Mouse (Mus musculus): ENCODE data around the gene Cyb561. TPM values are rescaled to one million over a fixed set of nuclear protein-coding genes. Genes with fewer than 3 reads are reported as not detected.

Cyb561 gene
- polyA plus RNA-seq, 1 experiment from 2014 or later, result 0.79 TPM

- Histone ChIP-seq H3K4me3 (ENCODE audit: low read depth, low read length) (no peak overlapping the region), H3K36me3 (ENCODE audit: control insufficient read depth, insufficient read depth) (no peaks in the 10 kb centered on the region), H3K27ac (ENCODE audit: low read length) (no peak overlapping the region), H3K27me3 (ENCODE audit: control insufficient read depth, insufficient read depth, low read depth, low read length) (peaks cover 24% of the 10 kb centered on the region), H3K9me3 (replicated peaks; ENCODE audit: control insufficient read depth, low read length) (no peaks in the 10 kb centered on the region), H3K4me2 (ENCODE audit: low read depth, low read length) (no peak overlapping the region), H3K9ac (ENCODE audit: low read depth, low read length) (no peak overlapping the region), H3K4me1 (ENCODE audit: control insufficient read depth, low read depth, low read length) (peaks cover 9% of the 10 kb centered on the region)
- ATAC-seq (ENCODE audit: low read depth), result no peak
- 14% methylated on average over 11 of the region's 11 CpGs for WGBS (ENCODE audit: insufficient replicate concordance)
These were observed 6.4 kb downstream of the Cyb561 start for GRCm38 (mm10) chr11:105946694-105947154.

GRCm38 (mm10) chr11:105944770-105945672 is 8.1 kb downstream of the Cyb561 start:
- Histone ChIP-seq H3K4me1 (ENCODE audit: control insufficient read depth, low read depth, low read length) (peaks cover 9% of the 10 kb centered on the region), H3K36me3 (ENCODE audit: control insufficient read depth, insufficient read depth) (no peaks in the 10 kb centered on the region), H3K4me3 (ENCODE audit: low read depth, low read length) (peak overlapping the region; percentile 65; the same call in 1 of the 2 replicates), H3K4me2 (ENCODE audit: low read depth, low read length) (peak overlapping the region; percentile 89), H3K9me3 (replicated peaks; ENCODE audit: control insufficient read depth, low read length) (no peaks in the 10 kb centered on the region), H3K27me3 (ENCODE audit: control insufficient read depth, insufficient read depth, low read depth, low read length) (peaks cover 31% of the 10 kb centered on the region), H3K27ac (ENCODE audit: low read length) (no peak overlapping the region), H3K9ac (ENCODE audit: low read depth, low read length) (no peak overlapping the region)
- WGBS (ENCODE audit: insufficient replicate concordance), result 61% methylated on average over 16 of the region's 16 CpGs
- no peak for ATAC-seq (ENCODE audit: low read depth)

- Histone ChIP-seq H3K36me3 (ENCODE audit: control insufficient read depth, insufficient read depth) (no peaks in the 10 kb centered on the region), H3K9me3 (replicated peaks; ENCODE audit: control insufficient read depth, low read length) (no peaks in the 10 kb centered on the region), H3K27me3 (ENCODE audit: control insufficient read depth, insufficient read depth, low read depth, low read length) (peaks cover 31% of the 10 kb centered on the region), H3K9ac (ENCODE audit: low read depth, low read length) (peak overlapping the region; percentile 50), H3K27ac (ENCODE audit: low read length) (no peak overlapping the region), H3K4me1 (ENCODE audit: control insufficient read depth, low read depth, low read length) (peaks cover 9% of the 10 kb centered on the region), H3K4me2 (ENCODE audit: low read depth, low read length) (peak overlapping the region; percentile 89), H3K4me3 (ENCODE audit: low read depth, low read length) (peak overlapping the region; percentile 65)
- peak; percentile 73 for ATAC-seq (ENCODE audit: low read depth)
- WGBS (ENCODE audit: insufficient replicate concordance), result under 1% methylated on average over 58 of the region's 59 CpGs
These were observed 9.0 kb downstream of the Cyb561 start for GRCm38 (mm10) chr11:105944126-105944621.

GRCm38 (mm10) chr11:105943133-105944102 is 9.7 kb downstream of the Cyb561 start:
- Histone ChIP-seq H3K4me2 (ENCODE audit: low read depth, low read length) (peak overlapping the region; percentile 89), H3K4me1 (ENCODE audit: control insufficient read depth, low read depth, low read length) (peaks cover 9% of the 10 kb centered on the region), H3K9ac (ENCODE audit: low read depth, low read length) (peak overlapping the region; percentile 50), H3K9me3 (replicated peaks; ENCODE audit: control insufficient read depth, low read length) (no peaks in the 10 kb centered on the region), H3K4me3 (ENCODE audit: low read depth, low read length) (peak overlapping the region; percentile 65), H3K27ac (ENCODE audit: low read length) (no peak overlapping the region), H3K36me3 (ENCODE audit: control insufficient read depth, insufficient read depth) (no peaks in the 10 kb centered on the region), H3K27me3 (ENCODE audit: control insufficient read depth, insufficient read depth, low read depth, low read length) (peaks cover 31% of the 10 kb centered on the region)
- peak; percentile 7; the same call in 1 of the 2 replicates for ATAC-seq (ENCODE audit: low read depth)
- 6% methylated on average over 47 of the region's 47 CpGs for WGBS (ENCODE audit: insufficient replicate concordance)

GRCm38 (mm10) chr11:105941973-105942372 is 11.2 kb downstream of the Cyb561 start:
- ATAC-seq (ENCODE audit: low read depth), result no peak
- Histone ChIP-seq H3K27me3 (ENCODE audit: control insufficient read depth, insufficient read depth, low read depth, low read length) (peaks cover 31% of the 10 kb centered on the region), H3K36me3 (ENCODE audit: control insufficient read depth, insufficient read depth) (no peaks in the 10 kb centered on the region), H3K9me3 (replicated peaks; ENCODE audit: control insufficient read depth, low read length) (no peaks in the 10 kb centered on the region), H3K9ac (ENCODE audit: low read depth, low read length) (no peak overlapping the region), H3K4me2 (ENCODE audit: low read depth, low read length) (no peak overlapping the region), H3K27ac (ENCODE audit: low read length) (no peak overlapping the region), H3K4me1 (ENCODE audit: control insufficient read depth, low read depth, low read length) (peaks cover 9% of the 10 kb centered on the region), H3K4me3 (ENCODE audit: low read depth, low read length) (no peak overlapping the region)
- 50% methylated on average over 8 of the region's 8 CpGs for WGBS (ENCODE audit: insufficient replicate concordance)

GRCm38 (mm10) chr11:105938771-105939170 is 14.4 kb downstream of the Cyb561 start:
- no peak overlapping the region for H3K4me2 ChIP-seq (ENCODE audit: low read depth, low read length)
- no peak overlapping the region for H3K4me3 ChIP-seq (ENCODE audit: low read depth, low read length)
- no peaks in the 10 kb centered on the region for H3K36me3 ChIP-seq (ENCODE audit: control insufficient read depth, insufficient read depth)
- 50% methylated on average over 9 of the region's 9 CpGs for WGBS (ENCODE audit: insufficient replicate concordance)
- H3K9me3 ChIP-seq (replicated peaks; ENCODE audit: control insufficient read depth, low read length), result no peaks in the 10 kb centered on the region
- ATAC-seq (ENCODE audit: low read depth), result no peak
- H3K27me3 ChIP-seq (ENCODE audit: control insufficient read depth, insufficient read depth, low read depth, low read length), result peaks cover 19% of the 10 kb centered on the region
- H3K9ac ChIP-seq (ENCODE audit: low read depth, low read length), result no peak overlapping the region
- peaks cover 4% of the 10 kb centered on the region for H3K4me1 ChIP-seq (ENCODE audit: control insufficient read depth, low read depth, low read length)
- no peak overlapping the region for H3K27ac ChIP-seq (ENCODE audit: low read length)

- no peak overlapping the region for H3K4me3 ChIP-seq (ENCODE audit: low read depth, low read length)
- no peaks in the 10 kb centered on the region for H3K4me1 ChIP-seq (ENCODE audit: control insufficient read depth, low read depth, low read length)
- 86% methylated on average over 3 of the region's 3 CpGs for WGBS (ENCODE audit: insufficient replicate concordance)
- no peak overlapping the region for H3K27ac ChIP-seq (ENCODE audit: low read length)
- no peaks in the 10 kb centered on the region for H3K36me3 ChIP-seq (ENCODE audit: control insufficient read depth, insufficient read depth)
- no peak overlapping the region for H3K4me2 ChIP-seq (ENCODE audit: low read depth, low read length)
- H3K27me3 ChIP-seq (ENCODE audit: control insufficient read depth, insufficient read depth, low read depth, low read length), result peaks cover 8% of the 10 kb centered on the region; the same call in 1 of the 2 replicates
- H3K9ac ChIP-seq (ENCODE audit: low read depth, low read length), result no peak overlapping the region
- ATAC-seq (ENCODE audit: low read depth), result no peak
- H3K9me3 ChIP-seq (replicated peaks; ENCODE audit: control insufficient read depth, low read length), result no peaks in the 10 kb centered on the region
These were observed 16.2 kb downstream of the Cyb561 start for GRCm38 (mm10) chr11:105936974-105937373.

GRCm38 (mm10) chr11:105936200-105936599 is 16.9 kb downstream of the Cyb561 start:
- peaks cover 2% of the 10 kb centered on the region; the same call in 1 of the 2 replicates for H3K27me3 ChIP-seq (ENCODE audit: control insufficient read depth, insufficient read depth, low read depth, low read length)
- no peak for ATAC-seq (ENCODE audit: low read depth)
- H3K9me3 ChIP-seq (replicated peaks; ENCODE audit: control insufficient read depth, low read length), result no peaks in the 10 kb centered on the region
- 63% methylated on average over 6 of the region's 6 CpGs for WGBS (ENCODE audit: insufficient replicate concordance)
- H3K4me1 ChIP-seq (ENCODE audit: control insufficient read depth, low read depth, low read length), result no peaks in the 10 kb centered on the region
- no peaks in the 10 kb centered on the region for H3K36me3 ChIP-seq (ENCODE audit: control insufficient read depth, insufficient read depth)
- no peak overlapping the region for H3K27ac ChIP-seq (ENCODE audit: low read length)
- no peak overlapping the region for H3K4me3 ChIP-seq (ENCODE audit: low read depth, low read length)
- H3K4me2 ChIP-seq (ENCODE audit: low read depth, low read length), result no peak overlapping the region
- H3K9ac ChIP-seq (ENCODE audit: low read depth, low read length), result no peak overlapping the region
